Mouse (Mus musculus) cerebellum, adult 2 months (tissue): Measurements from ENCODE around the gene Nkain2. TPM values are rescaled to one million over a fixed set of nuclear protein-coding genes. Genes with fewer than 3 reads are reported as not detected.

Experiments
- DNase-seq, 2 experiments: peaks; one replicate each; pipeline ENCODE4 v3.0.0; 2021
- H3K27ac ChIP-seq: fragments of 200-500 bp; 2 replicates; pipeline ENCODE4 v1.5.1; 2012; ENCODE audit warnings: low read length, control low read depth, inconsistent platforms; ENCODE audit not compliant: insufficient read depth
- H3K27me3 ChIP-seq: fragments of 200-500 bp; 2 replicates; pipeline ENCODE4 v1.6.1; 2012; ENCODE audit warnings: inconsistent platforms, mild to moderate bottlenecking, low read length, moderate library complexity; ENCODE audit not compliant: control insufficient read depth, insufficient read depth
- H3K4me1 ChIP-seq: fragments of 200-500 bp; 2 replicates; pipeline ENCODE4 v1.6.1; 2011; ENCODE audit warnings: low read length; ENCODE audit not compliant: control insufficient read depth, insufficient read depth
- H3K4me3 ChIP-seq: fragments of 200-500 bp; replicated peaks from 2 replicates; pipeline ENCODE3; 2011; ENCODE audit warnings: mild to moderate bottlenecking, low read depth, low read length, control low read depth; ENCODE audit not compliant: insufficient read depth
- CTCF ChIP-seq: fragments of 200-500 bp; IDR thresholded peaks from 2 replicates; pipeline ENCODE4 v1.5.1; 2011; ENCODE audit warnings: low read depth, mild to moderate bottlenecking, control low read depth, low read length, moderate library complexity, borderline replicate concordance; ENCODE audit not compliant: insufficient read depth
- POLR2A ChIP-seq: fragments of 200-500 bp; IDR thresholded peaks from 2 replicates; pipeline ENCODE4 v1.6.1; 2011; ENCODE audit warnings: low read length, control low read depth, borderline replicate concordance; ENCODE audit not compliant: insufficient read depth
- WGBS: fragments of 180-500 bp; shearing (Covaris S2); methylation state at CpG from one replicate; pipeline ENCODE4 v1.1.7; 2018; 5-methylcytosine and 5-hydroxymethylcytosine counted together
- polyA plus RNA-seq: library from polyadenylated mRNA; depleted of rRNA; stranded (reverse); fragments of >200 nt; gene quantifications from 2 replicates; pipeline ENCODE4 v1.2.3, GENCODE M21; 2012

The Nkain2 gene
- polyA plus RNA-seq, 1 experiment = 15.8 TPM

DNA sequence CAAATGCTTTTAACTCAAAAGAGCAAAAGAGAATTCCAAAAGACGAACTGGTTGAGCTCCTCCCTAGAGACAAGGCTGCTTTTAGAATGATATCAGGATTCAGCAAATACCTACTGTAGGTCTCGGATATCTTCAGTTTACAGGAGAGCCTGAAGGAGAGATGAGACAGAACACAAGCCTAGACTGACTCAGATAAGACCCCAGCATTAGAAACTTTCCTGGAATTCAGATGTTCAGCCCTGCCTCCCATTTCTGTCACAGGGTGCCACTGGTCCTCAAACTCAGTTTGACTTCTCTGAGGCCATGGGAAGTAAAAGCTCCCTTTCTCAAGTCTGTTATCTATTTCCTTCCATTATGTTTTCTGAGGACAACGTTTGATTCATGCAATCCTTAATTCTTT lies 332.6 kb downstream of the Nkain2 start:
- no peak for DNase-seq
- Histone ChIP-seq H3K27me3 (no peaks in the 10 kb centered on the region), H3K4me3 (no peak overlapping the region), H3K4me1 (no peaks in the 10 kb centered on the region), H3K27ac (no peak overlapping the region)
- TF ChIP-seq CTCF (no peak), POLR2A (no peak)
- WGBS = 72% methylated on average over 3 of the region's 3 CpGs

DNA sequence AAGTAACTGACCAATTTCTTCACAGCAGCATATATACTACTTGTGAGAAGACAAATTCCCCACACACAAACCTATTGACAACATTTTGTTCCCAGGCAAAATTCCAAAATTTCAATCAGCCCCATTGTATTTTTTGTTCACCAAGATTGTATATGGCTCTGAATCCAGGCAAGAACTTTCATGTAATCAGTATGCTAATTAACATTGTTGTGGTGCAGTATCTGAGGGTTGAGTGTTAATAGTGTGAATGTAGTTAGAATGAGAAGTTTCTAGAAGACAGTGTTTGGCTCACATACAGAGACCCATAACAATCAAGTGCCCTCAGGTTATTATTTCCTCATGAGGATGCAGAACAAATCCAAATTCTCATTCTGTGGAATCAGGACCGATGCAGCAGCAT lies 354.2 kb downstream of the Nkain2 start:
- Histone ChIP-seq H3K27ac (no peak overlapping the region), H3K4me1 (no peaks in the 10 kb centered on the region), H3K27me3 (no peaks in the 10 kb centered on the region), H3K4me3 (no peak overlapping the region)
- WGBS = 67% methylated on average over 1 of the region's 1 CpGs
- DNase-seq = no peak
- TF ChIP-seq CTCF = no peak

DNA sequence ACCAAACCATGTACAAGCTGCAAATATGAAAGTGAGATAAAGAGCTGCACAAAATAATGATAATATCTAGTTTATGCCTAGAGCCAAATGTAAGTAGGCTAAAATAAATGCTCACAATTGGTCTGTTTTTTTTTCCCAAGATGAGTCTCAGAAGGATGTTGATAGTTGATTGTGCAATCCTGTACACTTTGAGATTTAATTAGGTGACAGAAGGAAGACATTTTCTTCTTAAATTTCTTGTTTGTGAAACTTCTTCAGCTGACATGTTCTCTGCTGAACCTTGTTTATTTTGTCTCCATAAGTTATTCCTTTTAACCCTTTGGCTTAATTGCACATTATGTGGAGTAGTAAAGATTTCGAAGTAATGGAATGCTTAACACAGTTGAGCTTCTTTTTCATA lies 379.4 kb downstream of the Nkain2 start:
- TF ChIP-seq CTCF = no peak
- WGBS = 88% methylated on average over 1 of the region's 1 CpGs
- no peaks in the 10 kb centered on the region for H3K27me3 ChIP-seq
- no peaks in the 10 kb centered on the region for H3K4me1 ChIP-seq
- H3K4me3 ChIP-seq = no peak overlapping the region
- H3K27ac ChIP-seq = no peak overlapping the region
- no peak for DNase-seq

DNA sequence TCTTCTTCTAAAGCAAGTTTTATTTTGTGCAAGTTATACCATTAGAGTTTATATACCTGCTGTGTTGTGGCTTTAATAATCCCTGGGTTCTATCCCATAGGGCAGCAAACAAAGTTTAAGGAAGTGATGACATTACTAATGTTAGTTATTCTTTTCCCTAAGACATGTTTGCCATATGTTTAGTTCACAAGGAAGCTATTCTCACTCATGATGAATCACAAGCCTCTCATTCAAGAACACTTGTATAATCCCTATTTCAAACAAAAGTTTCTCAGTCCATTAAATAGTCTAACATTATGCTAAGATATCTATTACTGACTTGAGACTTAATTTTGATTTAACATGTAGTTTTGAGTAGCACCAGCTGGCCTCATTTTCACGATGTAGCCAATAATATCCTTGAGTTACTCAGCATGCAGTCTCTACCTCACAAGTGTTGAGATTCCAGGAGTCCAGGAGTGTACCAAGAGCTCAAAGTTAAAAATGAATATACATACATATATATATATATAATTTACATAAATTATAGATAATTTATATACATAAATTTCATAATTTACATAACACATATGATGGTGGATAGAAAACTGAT lies 395.6 kb downstream of the Nkain2 start:
- Histone ChIP-seq H3K4me1 (no peaks in the 10 kb centered on the region), H3K27ac (no peak overlapping the region), H3K27me3 (no peaks in the 10 kb centered on the region), H3K4me3 (no peak overlapping the region)
- no peak for TF ChIP-seq CTCF
- TF ChIP-seq POLR2A = no peak
- DNase-seq = no peak
- 45% methylated on average over 1 of the region's 1 CpGs for WGBS

- WGBS = 65% methylated on average over 1 of the region's 1 CpGs
- no peak overlapping the region for H3K27ac ChIP-seq
- DNase-seq = no peak
- no peak overlapping the region for H3K4me3 ChIP-seq
- no peaks in the 10 kb centered on the region for H3K27me3 ChIP-seq
- TF ChIP-seq CTCF (no peak), POLR2A (no peak)
- H3K4me1 ChIP-seq = no peaks in the 10 kb centered on the region
Measured at GRCm38 (mm10) chr10:32493600-32493999, 396.7 kb downstream of the Nkain2 start.

GRCm38 (mm10) chr10:32462726-32463125 lies 427.5 kb downstream of the Nkain2 start:
- WGBS = 42% methylated on average over 2 of the region's 2 CpGs
- no peaks in the 10 kb centered on the region for H3K27me3 ChIP-seq
- no peaks in the 10 kb centered on the region for H3K4me1 ChIP-seq
- H3K27ac ChIP-seq = no peak overlapping the region
- no peak overlapping the region for H3K4me3 ChIP-seq
- peak in 1 of 2 experiments; percentile 55 for DNase-seq
- no peak for TF ChIP-seq CTCF
- TF ChIP-seq POLR2A = no peak

GRCm38 (mm10) chr10:32439932-32440519 lies 450.2 kb downstream of the Nkain2 start:
- Histone ChIP-seq H3K27ac (no peak overlapping the region), H3K4me1 (no peaks in the 10 kb centered on the region), H3K4me3 (no peak overlapping the region), H3K27me3 (no peaks in the 10 kb centered on the region)
- 88% methylated on average over 3 of the region's 3 CpGs for WGBS
- no peak for DNase-seq
- TF ChIP-seq CTCF = no peak

- Histone ChIP-seq H3K4me1 (no peaks in the 10 kb centered on the region), H3K27me3 (no peaks in the 10 kb centered on the region), H3K4me3 (no peak overlapping the region), H3K27ac (no peak overlapping the region)
- no peak for TF ChIP-seq POLR2A
- TF ChIP-seq CTCF = no peak
- DNase-seq = no peak
Measured at GRCm38 (mm10) chr10:32414228-32414627, 476.0 kb downstream of the Nkain2 start.
